Mouse (Mus musculus) CD4-positive, CD25-positive, alpha-beta regulatory T cell, adult 9 weeks (primary cell): ENCODE data around the gene Pira2. TPM values are rescaled to one million over a fixed set of nuclear protein-coding genes. Genes with fewer than 3 reads are reported as not detected.

Experiments
- polyA plus RNA-seq: library from polyadenylated mRNA; unstranded; fragments of 100-300 nt; shearing (Covaris generic); gene quantifications from one replicate; pipeline ENCODE4 v1.2.1, GENCODE M21; 2017

Pira2 gene
- polyA plus RNA-seq: 0.32 TPM

DNA sequence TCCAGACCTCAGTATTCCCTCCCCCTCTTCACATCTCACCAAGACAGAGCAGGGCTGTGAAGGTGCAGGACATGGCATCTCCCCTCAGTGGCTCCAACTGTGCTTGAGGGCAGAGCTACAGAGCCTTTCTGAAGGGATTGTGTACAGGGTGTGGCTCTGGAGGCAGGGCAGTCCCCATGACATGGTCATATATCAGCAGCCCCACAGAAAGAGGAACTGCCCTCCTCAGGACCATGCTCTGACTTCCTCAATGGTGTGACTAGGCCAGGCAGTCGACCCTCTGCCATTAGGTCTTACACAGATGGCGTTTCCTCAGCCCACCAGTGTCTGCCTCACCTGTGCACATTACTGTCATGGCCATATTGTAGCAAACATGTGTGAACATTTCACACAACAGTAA is at the start of gene Pira2:
Gene Pira2 (minus strand): TSS at position 101 of the 400 bp plus-strand sequence.

GRCm38 (mm10) chr7:3825599-3825998 is 19.3 kb downstream of the Pira2 start, which contains the start of gene Gm15448:
Gene Gm15448, minus strand, starts transcription at chr7:3825687.

Other genes with a start within 250 kb of the Pira2 start
- not detected for gene Oscar, start 228.9 kb downstream of the Pira2 start, polyA plus RNA-seq
- gene Ndufa3, start 227.7 kb downstream of the Pira2 start, polyA plus RNA-seq: 559 TPM
- 46.3 TPM for gene Tfpt, start 215.1 kb downstream of the Pira2 start, polyA plus RNA-seq
- 98.0 TPM for gene Prpf31, start 215.1 kb downstream of the Pira2 start, polyA plus RNA-seq
- 121 TPM for gene Cnot3, start 199.8 kb downstream of the Pira2 start, polyA plus RNA-seq
- 33.1 TPM for gene Leng1, start 179.2 kb downstream of the Pira2 start, polyA plus RNA-seq
- gene Tmc4, start 167.5 kb downstream of the Pira2 start, polyA plus RNA-seq: 6.5 TPM
- 11.5 TPM for gene Tsen34, start 152.2 kb downstream of the Pira2 start, polyA plus RNA-seq
- gene Mboat7, start 151.5 kb downstream of the Pira2 start, polyA plus RNA-seq: 53.0 TPM
- gene Rps9, start 141.1 kb downstream of the Pira2 start, polyA plus RNA-seq: 2,488 TPM
- gene Pirb, start 124.7 kb downstream of the Pira2 start, polyA plus RNA-seq: 0.93 TPM
- not detected for gene Gm15448, start 19.4 kb downstream of the Pira2 start, polyA plus RNA-seq
- 0.69 TPM for gene Gm14548, start 53.1 kb upstream of the Pira2 start, polyA plus RNA-seq
- gene Lilra6, start 70.5 kb upstream of the Pira2 start, polyA plus RNA-seq: not detected
- 5.5 TPM for gene Lair1, start 218.2 kb upstream of the Pira2 start, polyA plus RNA-seq